Mouse (Mus musculus): ENCODE data around the gene Vmn2r88. TPM values are rescaled to one million over a fixed set of nuclear protein-coding genes. Genes with fewer than 3 reads are reported as not detected.

Gene Vmn2r88
- not detected for polyA plus RNA-seq (2015; fragmentation: Illumina TruSeq; extraction: RNeasy Lipid Tissue Mini Kit (QIAGEN cat#74804); ENCODE audit: insufficient read depth, low replicate concordance)

GRCm38 (mm10) chr14:51410520-51410919, at the start of gene Vmn2r88:
TSS of gene Vmn2r88 (plus strand) at chr14:51410820.

GRCm38 (mm10) chr14:51361456-51361855, 49.2 kb upstream of the Vmn2r88 start, which contains the start of gene Gm7247:
TSS of gene Gm7247 (plus strand) at chr14:51361756.

GRCm38 (mm10) chr14:51451557-51451956, 40.9 kb downstream of the Vmn2r88 start, which contains the start of gene Vmn2r89:
TSS of gene Vmn2r89 (plus strand) at chr14:51451857.

Other genes starting within 250 kb of the Vmn2r88 start
- not detected for gene Rnase2b, start 248.6 kb upstream of the Vmn2r88 start, polyA plus RNA-seq (2015; fragmentation: Illumina TruSeq; extraction: RNeasy Lipid Tissue Mini Kit (QIAGEN cat#74804); ENCODE audit: insufficient read depth, low replicate concordance)
- not detected for gene Ang2, start 211.7 kb upstream of the Vmn2r88 start, polyA plus RNA-seq (2015; fragmentation: Illumina TruSeq; extraction: RNeasy Lipid Tissue Mini Kit (QIAGEN cat#74804); ENCODE audit: insufficient read depth, low replicate concordance)
- gene Ear14, start 207.4 kb upstream of the Vmn2r88 start, polyA plus RNA-seq (2015; fragmentation: Illumina TruSeq; extraction: RNeasy Lipid Tissue Mini Kit (QIAGEN cat#74804); ENCODE audit: insufficient read depth, low replicate concordance): not detected
- not detected for gene Rnase2a, start 154.7 kb upstream of the Vmn2r88 start, polyA plus RNA-seq (2015; fragmentation: Illumina TruSeq; extraction: RNeasy Lipid Tissue Mini Kit (QIAGEN cat#74804); ENCODE audit: insufficient read depth, low replicate concordance)
- not detected for gene Gm7247, start 49.1 kb upstream of the Vmn2r88 start, polyA plus RNA-seq (2015; fragmentation: Illumina TruSeq; extraction: RNeasy Lipid Tissue Mini Kit (QIAGEN cat#74804); ENCODE audit: insufficient read depth, low replicate concordance)
- gene Vmn2r89, start 41.0 kb downstream of the Vmn2r88 start, polyA plus RNA-seq (2015; fragmentation: Illumina TruSeq; extraction: RNeasy Lipid Tissue Mini Kit (QIAGEN cat#74804); ENCODE audit: insufficient read depth, low replicate concordance): not detected
- not detected for gene Gm5622, start 142.0 kb downstream of the Vmn2r88 start, polyA plus RNA-seq (2015; fragmentation: Illumina TruSeq; extraction: RNeasy Lipid Tissue Mini Kit (QIAGEN cat#74804); ENCODE audit: insufficient read depth, low replicate concordance)
- not detected for gene Gm17175, start 163.2 kb downstream of the Vmn2r88 start, polyA plus RNA-seq (2015; fragmentation: Illumina TruSeq; extraction: RNeasy Lipid Tissue Mini Kit (QIAGEN cat#74804); ENCODE audit: insufficient read depth, low replicate concordance)
- gene Gm17174, start 181.3 kb downstream of the Vmn2r88 start, polyA plus RNA-seq (2015; fragmentation: Illumina TruSeq; extraction: RNeasy Lipid Tissue Mini Kit (QIAGEN cat#74804); ENCODE audit: insufficient read depth, low replicate concordance): not detected
- gene Gm17078, start 200.5 kb downstream of the Vmn2r88 start, polyA plus RNA-seq (2015; fragmentation: Illumina TruSeq; extraction: RNeasy Lipid Tissue Mini Kit (QIAGEN cat#74804); ENCODE audit: insufficient read depth, low replicate concordance): not detected
- not detected for gene Gm4181, start 224.8 kb downstream of the Vmn2r88 start, polyA plus RNA-seq (2015; fragmentation: Illumina TruSeq; extraction: RNeasy Lipid Tissue Mini Kit (QIAGEN cat#74804); ENCODE audit: insufficient read depth, low replicate concordance)

All from spleen, adult 10 weeks (tissue).